Mouse (Mus musculus) forebrain, embryonic 10.5 days (tissue): ENCODE measurements around the gene Cemip. TPM values are rescaled to one million over a fixed set of nuclear protein-coding genes. Genes with fewer than 3 reads are reported as not detected.
A peak's percentile ranks its signal among the peaks of the same experiment; 100 is the strongest.

Experiments used
- DNase-seq: peaks from one replicate; pipeline ENCODE4 v3.0.0-alpha.2; 2017; ENCODE audit warnings: low spot score; ENCODE audit errors: extremely low spot score
- H3K27ac ChIP-seq: fragments of 300-500 bp; sonication (generic); 2 replicates; pipeline ENCODE4 v1.5.1; 2016; ENCODE audit warnings: mild to moderate bottlenecking
- H3K27me3 ChIP-seq: fragments of 300-500 bp; sonication (generic); 2 replicates; pipeline ENCODE4 v1.6.1; 2016; ENCODE audit warnings: mild to moderate bottlenecking; ENCODE audit not compliant: poor library complexity, severe bottlenecking
- H3K36me3 ChIP-seq: fragments of 300-500 bp; sonication (generic); replicated peaks from 2 replicates; pipeline ENCODE4 v1.6.1; 2016; ENCODE audit warnings: mild to moderate bottlenecking, moderate library complexity
- H3K4me1 ChIP-seq: fragments of 300-500 bp; sonication (generic); 2 replicates; pipeline ENCODE4 v1.6.1; 2016
- H3K4me3 ChIP-seq: fragments of 300-500 bp; sonication (generic); 2 replicates; pipeline ENCODE4 v1.5.1; 2016; ENCODE audit warnings: mild to moderate bottlenecking, moderate library complexity
- H3K9me3 ChIP-seq: fragments of 300-500 bp; sonication (generic); 2 replicates; pipeline ENCODE4 v1.6.1; 2016; ENCODE audit warnings: mild to moderate bottlenecking, moderate library complexity
- WGBS: fragments of 180-500 bp; shearing (Covaris S2); methylation state at CpG from one replicate; pipeline ENCODE4 v1.1.7; 2016; 5-methylcytosine and 5-hydroxymethylcytosine counted together
- polyA plus RNA-seq: library from polyadenylated mRNA; unstranded; fragments of >200 nt; fragmentation: Nextera tagmentation; extraction: Ambion mirVana; gene quantifications from 2 replicates; pipeline ENCODE4 v1.2.1, GENCODE M21; 2016

Cemip gene
- polyA plus RNA-seq, 1 experiment from 2014 or later, result 0.14 TPM

GRCm38 (mm10) chr7:84115385-84115784, 29.1 kb upstream of the Cemip start:
- H3K9me3 ChIP-seq, result no peaks in the 10 kb centered on the region
- peaks cover 45% of the 10 kb centered on the region for H3K36me3 ChIP-seq
- peaks cover 14% of the 10 kb centered on the region for H3K4me1 ChIP-seq
- 82% methylated on average over 2 of the region's 2 CpGs for WGBS
- DNase-seq, result no peak
- no peak overlapping the region for H3K27ac ChIP-seq
- H3K27me3 ChIP-seq, result no peaks in the 10 kb centered on the region
- H3K4me3 ChIP-seq, result no peak overlapping the region

- peaks cover 9% of the 10 kb centered on the region for H3K4me1 ChIP-seq
- H3K27me3 ChIP-seq, result no peaks in the 10 kb centered on the region
- H3K4me3 ChIP-seq, result no peak overlapping the region
- H3K9me3 ChIP-seq, result no peaks in the 10 kb centered on the region
- no peak for DNase-seq
- H3K36me3 ChIP-seq, result peaks cover 51% of the 10 kb centered on the region
- 88% methylated on average over 3 of the region's 3 CpGs for WGBS
- no peak overlapping the region for H3K27ac ChIP-seq
Observed at GRCm38 (mm10) chr7:84114775-84115174, 28.5 kb upstream of the Cemip start.

- peaks cover 69% of the 10 kb centered on the region for H3K36me3 ChIP-seq
- H3K4me1 ChIP-seq, result no peaks in the 10 kb centered on the region
- H3K4me3 ChIP-seq, result no peak overlapping the region
- no peak overlapping the region for H3K27ac ChIP-seq
- DNase-seq, result no peak
- WGBS, result 95% methylated on average over 8 of the region's 8 CpGs
- no peaks in the 10 kb centered on the region for H3K27me3 ChIP-seq
- no peaks in the 10 kb centered on the region for H3K9me3 ChIP-seq
Observed at GRCm38 (mm10) chr7:84113035-84113390, 26.7 kb upstream of the Cemip start.

GRCm38 (mm10) chr7:84112351-84113034, 26.2 kb upstream of the Cemip start:
- Histone ChIP-seq H3K27ac (no peak overlapping the region), H3K9me3 (no peaks in the 10 kb centered on the region), H3K36me3 (peaks cover 74% of the 10 kb centered on the region), H3K4me1 (no peaks in the 10 kb centered on the region), H3K27me3 (no peaks in the 10 kb centered on the region), H3K4me3 (no peak overlapping the region)
- 93% methylated on average over 6 of the region's 6 CpGs for WGBS
- no peak for DNase-seq

GRCm38 (mm10) chr7:84111716-84112350, 25.5 kb upstream of the Cemip start:
- no peak overlapping the region for H3K27ac ChIP-seq
- peaks cover 77% of the 10 kb centered on the region for H3K36me3 ChIP-seq
- H3K27me3 ChIP-seq, result no peaks in the 10 kb centered on the region
- 92% methylated on average over 10 of the region's 10 CpGs for WGBS
- H3K4me1 ChIP-seq, result no peaks in the 10 kb centered on the region
- no peaks in the 10 kb centered on the region for H3K9me3 ChIP-seq
- no peak for DNase-seq
- H3K4me3 ChIP-seq, result no peak overlapping the region

- no peaks in the 10 kb centered on the region for H3K27me3 ChIP-seq
- H3K27ac ChIP-seq, result no peak overlapping the region
- H3K4me3 ChIP-seq, result no peak overlapping the region
- H3K36me3 ChIP-seq, result peaks cover 56% of the 10 kb centered on the region
- no peaks in the 10 kb centered on the region for H3K9me3 ChIP-seq
- H3K4me1 ChIP-seq, result no peaks in the 10 kb centered on the region
- WGBS, result 97% methylated on average over 1 of the region's 1 CpGs
- no peak for DNase-seq
Observed at GRCm38 (mm10) chr7:84106942-84107341, 20.6 kb upstream of the Cemip start.

GRCm38 (mm10) chr7:84102589-84102988, 16.3 kb upstream of the Cemip start:
- H3K27me3 ChIP-seq, result no peaks in the 10 kb centered on the region
- H3K9me3 ChIP-seq, result no peaks in the 10 kb centered on the region
- DNase-seq, result no peak
- no peak overlapping the region for H3K4me3 ChIP-seq
- peaks cover 17% of the 10 kb centered on the region for H3K36me3 ChIP-seq
- 92% methylated on average over 1 of the region's 1 CpGs for WGBS
- no peak overlapping the region for H3K27ac ChIP-seq
- no peaks in the 10 kb centered on the region for H3K4me1 ChIP-seq

- Histone ChIP-seq H3K4me3 (no peak overlapping the region), H3K27ac (no peak overlapping the region), H3K4me1 (no peaks in the 10 kb centered on the region), H3K9me3 (no peaks in the 10 kb centered on the region), H3K36me3 (peaks cover 5% of the 10 kb centered on the region; the same call in 1 of the 2 replicates), H3K27me3 (no peaks in the 10 kb centered on the region)
- 92% methylated on average over 3 of the region's 3 CpGs for WGBS
- no peak for DNase-seq
Observed at GRCm38 (mm10) chr7:84100672-84101071, 14.4 kb upstream of the Cemip start.

- H3K27me3 ChIP-seq, result no peaks in the 10 kb centered on the region
- no peaks in the 10 kb centered on the region; the same call in 1 of the 2 replicates for H3K36me3 ChIP-seq
- 90% methylated on average over 1 of the region's 1 CpGs for WGBS
Observed at GRCm38 (mm10) chr7:84098098-84098497, 11.8 kb upstream of the Cemip start.

GRCm38 (mm10) chr7:84096501-84096900, 10.2 kb upstream of the Cemip start:
- no peaks in the 10 kb centered on the region for H3K27me3 ChIP-seq
- H3K27ac ChIP-seq, result no peak overlapping the region
- H3K36me3 ChIP-seq, result no peaks in the 10 kb centered on the region
- no peak for DNase-seq
- H3K4me3 ChIP-seq, result no peak overlapping the region
- H3K4me1 ChIP-seq, result no peaks in the 10 kb centered on the region
- WGBS, result 88% methylated on average over 6 of the region's 6 CpGs
- H3K9me3 ChIP-seq, result no peaks in the 10 kb centered on the region

More at GRCm38 (mm10) chr7:84098098-84098497, 11.8 kb upstream of the Cemip start:
- Histone ChIP-seq H3K4me1 (no peaks in the 10 kb centered on the region), H3K4me3 (no peak overlapping the region), H3K9me3 (no peaks in the 10 kb centered on the region), H3K27ac (no peak overlapping the region)
- DNase-seq, result no peak

GRCm38 (mm10) chr7:84090793-84091192, 4.5 kb upstream of the Cemip start:
- peaks cover 29% of the 10 kb centered on the region for H3K27me3 ChIP-seq
- no peak overlapping the region for H3K27ac ChIP-seq
- WGBS, result 83% methylated on average over 4 of the region's 4 CpGs
- H3K9me3 ChIP-seq, result no peaks in the 10 kb centered on the region
- no peaks in the 10 kb centered on the region for H3K36me3 ChIP-seq
- no peak for DNase-seq
- peaks cover 9% of the 10 kb centered on the region for H3K4me1 ChIP-seq
- no peak overlapping the region for H3K4me3 ChIP-seq

GRCm38 (mm10) chr7:84089777-84090176, 3.5 kb upstream of the Cemip start:
- no peak overlapping the region for H3K4me3 ChIP-seq
- no peak for DNase-seq
- H3K4me1 ChIP-seq, result peaks cover 19% of the 10 kb centered on the region
- H3K27me3 ChIP-seq, result peaks cover 40% of the 10 kb centered on the region
- H3K9me3 ChIP-seq, result no peaks in the 10 kb centered on the region
- H3K27ac ChIP-seq, result no peak overlapping the region
- no peaks in the 10 kb centered on the region for H3K36me3 ChIP-seq
- WGBS, result 24% methylated on average over 1 of the region's 1 CpGs

- WGBS, result 21% methylated on average over 4 of the region's 4 CpGs
Observed at GRCm38 (mm10) chr7:84088971-84089370, 2.7 kb upstream of the Cemip start.

More at GRCm38 (mm10) chr7:84088971-84089370, 2.7 kb upstream of the Cemip start:
- H3K36me3 ChIP-seq, result no peaks in the 10 kb centered on the region
- H3K4me1 ChIP-seq, result peaks cover 19% of the 10 kb centered on the region
- peaks cover 48% of the 10 kb centered on the region for H3K27me3 ChIP-seq
- H3K9me3 ChIP-seq, result no peaks in the 10 kb centered on the region
- no peak overlapping the region for H3K27ac ChIP-seq
- peak; percentile 41 for DNase-seq
- H3K4me3 ChIP-seq, result no peak overlapping the region
